Mouse (Mus musculus): ENCODE results near the gene Slc9a6.
A peak's percentile ranks its signal among the peaks of the same experiment; 100 is the strongest.

Gene Slc9a6

GRCm38 (mm10) chrX:56609623-56610317 lies at the start of gene Slc9a6:
Gene Slc9a6, plus strand, starts transcription at chrX:56609757.
- DNase-seq (ENCODE audit: low spot score): peak; percentile 15

DNA sequence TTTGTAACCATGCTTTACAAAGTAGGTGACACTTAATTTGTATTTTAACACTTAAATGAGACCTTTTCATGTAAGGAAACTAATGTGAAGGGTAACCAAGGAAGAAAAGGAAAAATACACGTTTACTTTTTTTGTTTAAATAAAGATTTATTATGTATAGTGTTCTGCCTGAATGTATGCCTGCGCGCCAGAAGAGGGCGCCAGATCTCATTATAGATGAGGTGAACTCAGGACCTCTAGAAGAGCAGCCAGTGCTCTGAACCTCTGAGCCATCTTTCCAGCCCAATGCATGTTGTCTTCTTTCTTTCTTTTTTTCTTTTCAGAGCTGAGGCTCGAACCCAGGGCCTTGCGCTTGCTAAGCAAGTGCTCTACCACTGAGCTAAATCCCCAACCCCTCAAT lies 37.1 kb upstream of the Slc9a6 start:
- DNase-seq (ENCODE audit: low spot score): no peak

- no peak for DNase-seq (ENCODE audit: low spot score)
Observed at GRCm38 (mm10) chrX:56578200-56578599, 31.4 kb upstream of the Slc9a6 start.

- DNase-seq (ENCODE audit: low spot score): no peak
Observed at GRCm38 (mm10) chrX:56597219-56597886, 12.2 kb upstream of the Slc9a6 start.

DNA sequence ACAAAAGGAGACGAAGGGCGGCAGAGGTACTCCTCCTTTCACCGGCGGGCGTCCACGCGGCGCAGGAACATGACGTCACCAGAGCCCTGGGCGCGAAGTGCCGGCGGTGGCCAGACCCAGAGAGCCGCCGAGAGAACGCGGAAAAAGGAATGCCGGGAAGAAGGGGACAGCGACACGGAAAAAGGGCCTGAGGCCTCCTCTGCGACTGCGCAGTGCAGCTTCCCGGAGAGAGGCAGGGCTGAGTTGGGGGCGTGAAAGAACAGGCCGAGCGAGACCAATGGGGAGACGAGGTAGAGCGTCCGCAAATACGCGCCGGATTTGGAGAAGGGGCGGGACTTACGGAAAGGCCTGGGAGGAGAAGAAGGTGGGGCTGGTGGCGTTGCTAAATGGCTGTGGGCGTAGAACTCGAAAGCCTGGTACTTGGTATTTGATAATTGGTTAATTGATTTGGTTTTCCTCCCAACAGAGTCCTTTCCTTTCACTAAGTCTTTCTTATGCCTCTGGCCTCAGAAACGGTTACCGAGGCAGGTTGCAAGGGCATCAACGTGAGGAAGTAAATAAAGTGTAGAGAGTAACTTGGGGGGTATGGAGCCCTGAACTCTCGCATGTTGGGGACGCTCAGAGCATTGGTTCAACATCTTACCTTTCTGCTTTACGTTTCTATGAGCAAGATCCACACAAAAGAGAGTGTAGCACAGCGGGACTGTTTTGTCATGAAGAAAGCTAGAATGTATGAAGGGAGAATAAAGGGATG lies 11.5 kb upstream of the Slc9a6 start, which contains the start of gene Mmgt1:
Gene Mmgt1, minus strand, starts transcription at position 183 of the 754 bp plus-strand sequence.
- DNase-seq (ENCODE audit: low spot score): peak; percentile 61

GRCm38 (mm10) chrX:56606536-56606935 lies 3.0 kb upstream of the Slc9a6 start:
- DNase-seq (ENCODE audit: low spot score): no peak

- DNase-seq (ENCODE audit: low spot score): no peak
Observed at GRCm38 (mm10) chrX:56607032-56607710, 2.4 kb upstream of the Slc9a6 start.

GRCm38 (mm10) chrX:56609285-56609622 lies 303 bp upstream of the Slc9a6 start:
- no peak for DNase-seq (ENCODE audit: low spot score)

DNA sequence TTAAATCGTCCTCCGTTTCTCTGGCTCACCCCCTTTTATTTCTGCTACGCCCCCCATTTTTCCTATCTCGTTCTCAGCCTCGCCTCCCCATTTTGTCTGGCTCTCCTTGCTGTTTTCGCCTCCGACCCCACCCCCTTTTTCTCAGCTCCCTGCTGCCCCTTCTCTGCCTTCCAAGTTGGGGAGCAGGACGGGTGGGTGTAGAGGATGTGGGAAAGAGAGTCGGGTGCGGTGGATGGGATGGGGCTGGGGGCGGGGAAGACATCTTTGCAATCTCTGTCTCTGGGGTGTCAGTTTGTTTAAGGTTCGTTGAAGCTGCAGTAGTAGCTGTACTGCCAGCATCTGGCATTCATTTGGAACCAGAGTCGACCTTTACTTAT lies 749 bp downstream of the Slc9a6 start:
- no peak for DNase-seq (ENCODE audit: low spot score)

GRCm38 (mm10) chrX:56615236-56615635 lies 5.7 kb downstream of the Slc9a6 start:
- DNase-seq (ENCODE audit: low spot score): no peak

GRCm38 (mm10) chrX:56636185-56636584 lies 26.6 kb downstream of the Slc9a6 start:
- DNase-seq (ENCODE audit: low spot score): no peak

DNA sequence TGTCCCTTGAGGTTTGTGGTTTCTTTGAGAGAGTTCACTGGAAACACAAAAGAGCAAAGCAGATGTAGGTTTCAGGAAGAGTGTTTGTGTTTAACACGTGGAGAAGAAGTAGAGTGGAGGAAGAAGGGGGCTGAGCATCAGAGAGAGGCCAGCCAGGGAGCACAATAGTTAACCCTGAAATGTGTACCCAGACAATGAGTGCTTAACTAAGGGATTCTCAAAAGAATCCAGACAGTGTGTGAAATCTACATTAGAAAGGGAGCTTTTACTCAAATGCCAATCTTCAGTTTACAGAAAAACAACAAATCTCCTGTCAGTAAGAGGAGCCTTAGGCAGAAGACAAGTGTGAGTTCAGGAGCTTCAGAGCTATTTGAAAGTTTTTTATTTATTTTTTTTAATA lies 30.5 kb downstream of the Slc9a6 start:
- DNase-seq (ENCODE audit: low spot score): no peak

DNA sequence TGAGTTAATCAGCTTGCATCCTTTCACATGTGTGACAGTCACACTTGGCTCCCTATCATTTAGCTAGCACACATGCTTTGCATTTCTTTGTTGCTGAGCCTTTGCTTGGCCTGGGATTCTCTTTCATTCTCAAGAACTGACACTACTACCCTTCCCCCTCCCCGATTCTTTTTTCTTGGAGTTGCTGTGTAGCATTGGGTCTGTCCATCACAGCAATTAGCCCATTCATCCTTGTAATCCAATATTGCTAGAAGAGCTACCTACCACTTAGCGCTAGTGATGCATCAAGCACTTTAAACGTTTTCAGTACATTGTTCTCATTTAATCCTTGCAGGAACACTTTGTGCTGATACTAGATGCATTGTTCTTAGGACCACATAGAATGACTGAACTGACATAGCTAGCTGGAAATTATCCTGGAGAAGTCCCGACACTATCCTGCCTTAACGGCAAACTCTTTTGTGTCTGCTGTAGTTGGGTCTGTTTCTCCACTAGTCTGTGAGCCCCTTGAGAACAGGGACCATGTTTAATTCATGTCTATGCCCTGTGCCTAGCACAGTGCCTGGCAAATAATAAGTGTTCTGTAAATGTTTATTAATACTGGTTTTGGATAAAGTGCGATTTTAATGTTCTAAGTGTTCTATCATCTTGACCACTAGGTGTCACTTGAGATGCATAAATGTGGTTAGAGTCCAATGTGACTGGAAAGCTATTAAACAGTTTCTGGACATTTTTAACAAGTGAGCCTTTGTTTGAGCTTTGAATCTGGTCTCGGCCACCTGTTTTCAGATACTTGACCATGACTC lies 40.2 kb downstream of the Slc9a6 start:
- DNase-seq (ENCODE audit: low spot score): no peak

GRCm38 (mm10) chrX:56650355-56650652 lies 40.7 kb downstream of the Slc9a6 start:
- DNase-seq (ENCODE audit: low spot score): no peak

DNA sequence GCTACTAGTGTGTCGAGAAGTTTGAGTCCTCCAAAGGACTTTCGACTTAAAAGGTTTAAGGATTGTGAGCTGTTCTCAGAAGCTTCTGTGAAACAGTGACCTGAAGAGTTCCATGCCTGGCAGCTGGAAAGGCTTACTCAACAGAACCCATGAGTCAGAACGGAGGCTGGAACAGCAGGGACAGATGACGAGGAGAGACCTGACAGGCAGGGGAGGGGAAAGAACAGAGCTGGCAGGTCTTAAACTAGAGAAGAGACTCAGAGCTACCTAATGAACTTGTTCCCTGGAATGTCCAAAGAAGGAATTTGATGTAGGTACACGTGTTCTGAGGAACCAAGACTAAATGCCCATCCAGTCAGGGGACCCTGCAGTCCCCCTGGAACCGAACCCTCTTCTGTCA lies 41.3 kb downstream of the Slc9a6 start:
- no peak for DNase-seq (ENCODE audit: low spot score)

DNA sequence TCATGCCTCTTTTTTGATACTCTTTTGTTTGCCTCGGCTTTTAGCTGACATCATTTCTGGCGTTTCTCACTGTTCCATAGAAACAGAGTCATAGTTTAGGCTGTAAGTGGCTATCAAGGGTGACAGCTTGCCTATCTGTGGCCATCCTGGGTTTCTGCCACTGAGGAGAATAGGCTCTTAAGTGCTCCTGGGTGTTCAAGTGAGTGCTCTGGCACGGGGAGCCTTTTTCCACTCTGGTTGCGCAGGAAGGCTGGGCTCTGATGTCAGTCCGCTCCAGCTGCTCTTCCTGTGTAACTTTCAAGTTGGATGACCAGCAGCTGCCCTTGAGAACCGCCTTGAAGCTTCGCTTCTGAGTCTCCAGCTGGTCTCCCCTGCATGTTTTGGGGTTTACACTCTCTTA lies 42.2 kb downstream of the Slc9a6 start:
- DNase-seq (ENCODE audit: low spot score): no peak

DNA sequence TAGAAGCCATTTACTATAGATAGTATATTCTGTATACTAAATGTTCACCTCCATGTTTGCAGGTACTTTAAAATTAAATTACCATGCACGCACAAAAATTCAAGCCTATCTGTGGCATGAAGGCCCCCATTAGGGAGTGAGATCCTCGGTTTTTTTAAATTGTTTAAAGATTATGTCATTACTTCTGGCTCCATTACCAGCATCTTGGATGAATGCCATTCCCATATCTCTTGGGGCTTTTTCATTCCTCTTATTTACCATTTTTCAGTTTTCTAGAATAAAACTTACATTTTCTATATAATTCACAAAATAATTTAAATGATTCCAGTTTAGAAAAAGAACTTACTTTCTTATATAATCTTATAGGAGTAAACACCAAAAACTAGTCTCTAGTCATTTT lies 46.1 kb downstream of the Slc9a6 start:
- DNase-seq (ENCODE audit: low spot score): no peak

DNA sequence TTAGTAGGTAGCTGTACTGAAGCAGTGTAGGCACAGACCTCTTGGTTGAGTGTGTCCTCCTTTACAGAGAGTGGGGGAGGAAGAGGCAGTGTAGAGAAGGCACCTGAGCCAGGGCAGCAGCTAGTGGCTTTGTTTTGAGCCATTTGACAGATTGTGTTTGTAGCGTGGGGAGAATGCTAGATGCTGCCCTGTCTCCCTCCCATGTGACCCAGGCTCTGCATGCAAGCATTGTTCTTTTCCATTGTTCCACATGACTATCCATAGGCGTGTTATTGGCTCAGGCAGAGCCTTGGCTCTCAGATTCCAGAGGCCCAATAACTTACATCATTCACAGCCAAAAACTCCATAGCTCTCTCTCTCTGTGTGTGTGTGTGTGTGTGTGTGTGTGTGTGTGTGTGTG lies 49.7 kb downstream of the Slc9a6 start:
- DNase-seq (ENCODE audit: low spot score): no peak

- DNase-seq (ENCODE audit: low spot score): no peak
Observed at GRCm38 (mm10) chrX:56661143-56661542, 51.6 kb downstream of the Slc9a6 start.

- DNase-seq (ENCODE audit: low spot score): no peak
Observed at GRCm38 (mm10) chrX:56662316-56662715, 52.8 kb downstream of the Slc9a6 start.

DNA sequence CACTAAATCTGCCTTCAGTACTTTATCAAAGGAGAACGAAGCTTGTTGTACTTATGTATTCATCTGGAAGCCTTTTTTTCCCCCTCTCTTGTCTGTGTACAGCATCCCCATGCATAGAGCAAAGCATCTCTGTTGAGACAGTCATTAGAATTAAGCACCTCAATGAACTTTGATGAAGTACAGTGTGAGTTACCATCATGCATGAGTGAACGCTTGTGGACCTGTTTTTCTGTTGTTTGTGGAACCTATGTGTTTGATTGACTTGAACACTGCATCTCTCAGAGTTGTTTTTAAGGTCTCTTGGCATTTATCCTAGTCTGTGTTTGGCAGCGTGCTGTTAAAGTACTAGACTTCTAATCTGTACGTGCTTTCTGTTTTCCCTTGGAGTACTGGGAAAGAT lies 53.8 kb downstream of the Slc9a6 start:
- no peak for DNase-seq (ENCODE audit: low spot score)

Data from ovary, postnatal 10 days (tissue).